Mouse (Mus musculus) testis, adult 2 months (tissue): ENCODE results near the gene Mbtd1.

Experiments
- CTCF ChIP-seq: fragments of 200-500 bp; IDR thresholded peaks from 2 replicates; pipeline ENCODE4 v1.5.1; 2012; ENCODE audit warnings: low read depth, mild to moderate bottlenecking, inconsistent platforms, low read length, moderate library complexity; ENCODE audit not compliant: control insufficient read depth, insufficient read depth, insufficient replicate concordance
- POLR2A ChIP-seq: fragments of 200-500 bp; IDR thresholded peaks from 2 replicates; pipeline ENCODE4 v1.6.1; 2012; ENCODE audit warnings: low read depth, mild to moderate bottlenecking, inconsistent platforms, low read length, moderate library complexity; ENCODE audit not compliant: control insufficient read depth

- no peak for TF ChIP-seq POLR2A
- TF ChIP-seq CTCF, result no peak
Observed at GRCm38 (mm10) chr11:93847342-93847741, 38.3 kb upstream of the Mbtd1 start.
